14 mouse cellular contexts compared by ENCODE assay signal in the genomic region with DNA sequence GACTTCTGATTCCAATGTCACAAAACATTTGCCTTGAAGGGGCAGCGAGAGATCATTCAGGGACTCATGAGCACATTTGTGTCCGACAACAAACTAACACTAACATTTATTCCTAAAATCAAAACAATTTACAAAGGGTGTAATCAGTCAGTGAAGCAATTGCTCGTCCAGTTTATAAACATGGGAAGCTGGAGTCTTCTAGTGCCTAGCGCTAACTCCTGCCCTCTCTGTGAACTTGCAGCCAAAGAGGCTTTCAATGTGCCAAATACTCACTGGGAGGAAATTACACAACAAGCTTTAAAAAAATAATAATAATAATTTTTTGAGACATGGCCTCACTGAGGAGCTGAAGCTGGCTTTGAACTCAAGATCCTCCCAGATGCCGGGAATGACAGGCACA.
"Had no signal": no experiment of that assay in that cellular context is flagged by ENCODE, and none has a peak within 500 bp of the region (broad histone marks: within the 10 kb centered on the region; RNA-seq: fewer than 3 reads in every experiment).

No protein-coding gene starts in this region.

- H3K27me3 ChIP-seq: intestine, embryonic 15.5 days; kidney, embryonic 15.5 days; liver, embryonic 15.5 days; stomach, embryonic 15.5 days had no signal

- H3K4me2 ChIP-seq: intestine, embryonic 15.5 days; kidney, embryonic 15.5 days; liver, embryonic 11.5 days; liver, embryonic 15.5 days; stomach, embryonic 15.5 days had no signal

- H3K9ac ChIP-seq: intestine, embryonic 15.5 days; kidney, embryonic 15.5 days; liver, embryonic 15.5 days; stomach, embryonic 15.5 days had no signal

- H3K4me1 ChIP-seq: liver, embryonic 15.5 days; stomach, embryonic 15.5 days had no signal

- ATAC-seq: intestine, embryonic 15.5 days had no signal

- H3K36me3 ChIP-seq: intestine, embryonic 15.5 days; kidney, embryonic 15.5 days; liver, embryonic 15.5 days; stomach, embryonic 15.5 days had no signal

- H3K4me3 ChIP-seq: intestine, embryonic 15.5 days; kidney, embryonic 15.5 days; left cerebral cortex, adult 2 months; liver, embryonic 15.5 days; stomach, embryonic 15.5 days had no signal

- H3K9me3 ChIP-seq: intestine, embryonic 15.5 days; kidney, embryonic 15.5 days; liver, embryonic 15.5 days; stomach, embryonic 15.5 days had no signal

- H3K27ac ChIP-seq: intestine, embryonic 15.5 days; kidney, embryonic 15.5 days; left cerebral cortex, adult 2 months; liver, embryonic 15.5 days; stomach, embryonic 15.5 days had no signal

- DNase-seq: kidney, adult 11 months; kidney, adult 8-10 months; kidney, postnatal 10 days; kidney, postnatal 36 days; layer of hippocampus, postnatal 36 days; midbrain, embryonic 14.5 days; thymus, adult 18-20 months; thymus, postnatal 36 days had no signal
